Mouse (Mus musculus) MEL (cell line): ENCODE results near the gene Dync1h1. TPM values are rescaled to one million over a fixed set of nuclear protein-coding genes. Genes with fewer than 3 reads are reported as not detected.

Experiments used
- DNase-seq: peaks from one replicate; pipeline ENCODE4 v3.0.0; 2011; ENCODE audit warnings: low read depth, low spot score
- H3K27ac ChIP-seq: 2 replicates; pipeline ENCODE4 v1.5.1; 2012; ENCODE audit warnings: low read depth, mild to moderate bottlenecking, control low read depth, low read length, moderate library complexity; ENCODE audit not compliant: control insufficient read depth
- H3K27me3 ChIP-seq, 2 experiments: fragments of 150-350 bp in 1 of 2; sonication (generic) in 1 of 2; 2 replicates each; pipeline ENCODE4 v1.6.1; 2012; ENCODE audit warnings: low read length in 2 of 2, mild to moderate bottlenecking in 2 of 2, improper control_type of control experiment in 1 of 2, moderate library complexity in 1 of 2; ENCODE audit not compliant: insufficient read depth in 2 of 2, control insufficient read depth in 1 of 2
- H3K36me3 ChIP-seq, 2 experiments: 2 replicates each; pipeline ENCODE4 v1.6.1; 2012 to 2014; ENCODE audit warnings: low read length in 2 of 2, improper control_type of control experiment in 1 of 2, inconsistent platforms in 1 of 2, mild to moderate bottlenecking in 1 of 2; ENCODE audit not compliant: insufficient read depth in 2 of 2, control insufficient read depth in 1 of 2
- H3K4me1 ChIP-seq, 2 experiments: fragments of 150-350 bp in 1 of 2; sonication (generic) in 1 of 2; 2 replicates each; pipeline ENCODE4 v1.6.1; 2012; ENCODE audit warnings: low read length in 2 of 2, improper control_type of control experiment in 1 of 2, mild to moderate bottlenecking in 1 of 2; ENCODE audit not compliant: insufficient read depth in 2 of 2, control insufficient read depth in 1 of 2
- H3K4me3 ChIP-seq, 2 experiments: fragments of 150-350 bp in 1 of 2; sonication (generic) in 1 of 2; 2 replicates each; pipeline ENCODE4 v1.5.1; 2012; ENCODE audit warnings: low read depth in 2 of 2, low read length in 2 of 2, mild to moderate bottlenecking in 2 of 2, moderate library complexity in 2 of 2, control low read depth in 1 of 2, improper control_type of control experiment in 1 of 2; ENCODE audit not compliant: control insufficient read depth in 1 of 2, insufficient read depth in 1 of 2
- H3K79me2 ChIP-seq: 2 replicates; pipeline ENCODE4 v1.6.1; 2012; ENCODE audit warnings: mild to moderate bottlenecking, low read length, moderate library complexity; ENCODE audit not compliant: control insufficient read depth, poor library complexity, insufficient read depth
- H3K9ac ChIP-seq: 2 replicates; pipeline ENCODE4 v1.6.1; 2012; ENCODE audit warnings: low read depth, mild to moderate bottlenecking, control low read depth, low read length, moderate library complexity; ENCODE audit not compliant: control insufficient read depth, poor library complexity, severe bottlenecking
- H3K9me3 ChIP-seq: fragments of 150-350 bp; sonication (generic); replicated peaks from 2 replicates; pipeline ENCODE4 v1.6.1; 2012; ENCODE audit warnings: mild to moderate bottlenecking, low read length, improper control_type of control experiment, moderate library complexity; ENCODE audit not compliant: insufficient read depth
- BHLHE40 ChIP-seq: IDR thresholded peaks from 2 replicates; pipeline ENCODE4 v1.6.1; 2012; ENCODE audit warnings: low read depth, mild to moderate bottlenecking, inconsistent platforms, low read length, improper control_type of control experiment, borderline replicate concordance
- CHD1 ChIP-seq: IDR thresholded peaks from 2 replicates; pipeline ENCODE4 v1.6.1; 2012; ENCODE audit warnings: low read depth, mild to moderate bottlenecking, inconsistent platforms, low read length, improper control_type of control experiment
- CHD2 ChIP-seq: IDR thresholded peaks from 2 replicates; pipeline ENCODE4 v1.6.1; 2011; ENCODE audit warnings: low read length, improper control_type of control experiment
- CTCF ChIP-seq, 3 experiments: IDR thresholded peaks in 2 of 3; conservative IDR thresholded peaks in 1 of 3; 2 replicates each; pipeline ENCODE4 v1.5.1; 2011 to 2012; ENCODE audit warnings: low read length in 3 of 3, low read depth in 2 of 3, mild to moderate bottlenecking in 2 of 3, improper control_type of control experiment in 1 of 3, inconsistent platforms in 1 of 3, mixed read lengths in 1 of 3, moderate library complexity in 1 of 3; ENCODE audit not compliant: control insufficient read depth in 1 of 3, insufficient read depth in 1 of 3, poor library complexity in 1 of 3, severe bottlenecking in 1 of 3
- E2F4 ChIP-seq: IDR thresholded peaks from 2 replicates; pipeline ENCODE4 v1.6.1; 2011; ENCODE audit warnings: low read depth, low read length, improper control_type of control experiment, borderline replicate concordance
- ELF1 ChIP-seq: IDR thresholded peaks from 2 replicates; pipeline ENCODE4 v1.6.1; 2014; ENCODE audit warnings: low read depth, mild to moderate bottlenecking, inconsistent platforms, low read length, improper control_type of control experiment, moderate library complexity
- EP300 ChIP-seq, 2 experiments: IDR thresholded peaks; 2 replicates each; pipeline ENCODE4 v1.6.1; 2011; ENCODE audit warnings: improper control_type of control experiment in 2 of 2, low read length in 2 of 2, low read depth in 1 of 2, mild to moderate bottlenecking in 1 of 2
- ETS1 ChIP-seq: IDR thresholded peaks from 2 replicates; pipeline ENCODE4 v1.6.1; 2012; ENCODE audit warnings: low read depth, mild to moderate bottlenecking, inconsistent platforms, low read length, improper control_type of control experiment, moderate library complexity
- GABPA ChIP-seq: IDR thresholded peaks from 2 replicates; pipeline ENCODE4 v1.6.1; 2012; ENCODE audit warnings: low read depth, mild to moderate bottlenecking, inconsistent platforms, low read length, improper control_type of control experiment, moderate library complexity
- GATA1 ChIP-seq: IDR thresholded peaks from 2 replicates; pipeline ENCODE4 v1.6.1; 2011; ENCODE audit warnings: low read depth, low read length, improper control_type of control experiment
- HCFC1 ChIP-seq: IDR thresholded peaks from 2 replicates; pipeline ENCODE4 v1.6.1; 2012; ENCODE audit warnings: low read depth, mild to moderate bottlenecking, inconsistent platforms, low read length, improper control_type of control experiment, moderate library complexity
- JUND ChIP-seq: IDR thresholded peaks from 2 replicates; pipeline ENCODE4 v1.6.1; 2011; ENCODE audit warnings: low read depth, mild to moderate bottlenecking, improper control_type of control experiment, low read length
- KAT2A ChIP-seq: conservative IDR thresholded peaks from 2 replicates; pipeline ENCODE4 v1.6.1; 2012; ENCODE audit warnings: low read depth, low read length, improper control_type of control experiment, inconsistent platforms
- MAFK ChIP-seq: IDR thresholded peaks from 2 replicates; pipeline ENCODE4 v1.6.1; 2011; ENCODE audit warnings: low read depth, mild to moderate bottlenecking, low read length, improper control_type of control experiment, borderline replicate concordance
- MAX ChIP-seq: IDR thresholded peaks from 2 replicates; pipeline ENCODE4 v1.6.1; 2011; ENCODE audit warnings: low read length, improper control_type of control experiment
- MAZ ChIP-seq: IDR thresholded peaks from 2 replicates; pipeline ENCODE4 v1.6.1; 2012; ENCODE audit warnings: low read depth, mild to moderate bottlenecking, inconsistent platforms, low read length, improper control_type of control experiment
- MEF2A ChIP-seq: IDR thresholded peaks from 2 replicates; pipeline ENCODE4 v1.6.1; 2014; ENCODE audit warnings: low read depth, mild to moderate bottlenecking, inconsistent platforms, low read length, improper control_type of control experiment; ENCODE audit not compliant: poor library complexity, insufficient replicate concordance, severe bottlenecking; ENCODE audit errors: extremely low read depth
- MXI1 ChIP-seq: IDR thresholded peaks from 2 replicates; pipeline ENCODE4 v1.6.1; 2011; ENCODE audit warnings: mild to moderate bottlenecking, low read depth, low read length, improper control_type of control experiment
- MYB ChIP-seq: IDR thresholded peaks from 2 replicates; pipeline ENCODE4 v1.6.1; 2011; ENCODE audit warnings: mild to moderate bottlenecking, low read depth, low read length, improper control_type of control experiment
- MYC ChIP-seq: IDR thresholded peaks from 2 replicates; pipeline ENCODE4 v1.6.1; 2011; ENCODE audit warnings: low read depth, mild to moderate bottlenecking, low read length, improper control_type of control experiment, moderate library complexity
- NELFE ChIP-seq: IDR thresholded peaks from 2 replicates; pipeline ENCODE4 v1.6.1; 2011; ENCODE audit warnings: low read depth, low read length, improper control_type of control experiment
- NRF1 ChIP-seq: IDR thresholded peaks from 2 replicates; pipeline ENCODE4 v1.6.1; 2014; ENCODE audit warnings: low read depth, mild to moderate bottlenecking, inconsistent platforms, low read length, improper control_type of control experiment, moderate library complexity; ENCODE audit not compliant: poor library complexity, insufficient read depth, severe bottlenecking
- POLR2A ChIP-seq, 2 experiments: IDR thresholded peaks; 2 replicates each; pipeline ENCODE4 v1.6.1; 2011 to 2012; ENCODE audit warnings: low read length in 2 of 2, mild to moderate bottlenecking in 2 of 2, control low read depth in 1 of 2, improper control_type of control experiment in 1 of 2, low read depth in 1 of 2, moderate library complexity in 1 of 2; ENCODE audit not compliant: control insufficient read depth in 1 of 2, insufficient read depth in 1 of 2, poor library complexity in 1 of 2
- POLR2AphosphoS2 ChIP-seq: IDR thresholded peaks from 2 replicates; pipeline ENCODE4 v1.6.1; 2011; ENCODE audit warnings: low read length, improper control_type of control experiment
- POLR2AphosphoS5 ChIP-seq: IDR thresholded peaks from 2 replicates; pipeline ENCODE4 v1.6.1; 2012; ENCODE audit warnings: low read depth, borderline replicate concordance, mild to moderate bottlenecking, inconsistent platforms, low read length, moderate library complexity, mixed read lengths
- RAD21 ChIP-seq: IDR thresholded peaks from 2 replicates; pipeline ENCODE4 v1.6.1; 2011; ENCODE audit warnings: mild to moderate bottlenecking, low read depth, low read length, improper control_type of control experiment
- SIN3A ChIP-seq: IDR thresholded peaks from 2 replicates; pipeline ENCODE4 v1.6.1; 2012; ENCODE audit warnings: low read length, improper control_type of control experiment, inconsistent platforms
- SMC3 ChIP-seq: IDR thresholded peaks from 2 replicates; pipeline ENCODE4 v1.6.1; 2011; ENCODE audit warnings: low read depth, low read length, improper control_type of control experiment
- TAL1 ChIP-seq: IDR thresholded peaks from 2 replicates; pipeline ENCODE4 v1.6.1; 2012; ENCODE audit warnings: mild to moderate bottlenecking, inconsistent platforms, low read length, moderate library complexity, mixed read lengths
- TBP ChIP-seq: IDR thresholded peaks from 2 replicates; pipeline ENCODE4 v1.8.0; 2011; ENCODE audit warnings: low read depth, low read length, improper control_type of control experiment
- TCF12 ChIP-seq: IDR thresholded peaks from 2 replicates; pipeline ENCODE4 v1.6.1; 2014; ENCODE audit warnings: low read depth, mild to moderate bottlenecking, inconsistent platforms, low read length, improper control_type of control experiment, moderate library complexity
- UBTF ChIP-seq: IDR thresholded peaks from 2 replicates; pipeline ENCODE4 v1.6.1; 2012; ENCODE audit warnings: low read depth, mild to moderate bottlenecking, inconsistent platforms, low read length, improper control_type of control experiment, moderate library complexity, borderline replicate concordance; ENCODE audit not compliant: insufficient read depth
- USF1 ChIP-seq: IDR thresholded peaks from 2 replicates; pipeline ENCODE4 v1.6.1; 2014; ENCODE audit warnings: low read depth, mild to moderate bottlenecking, inconsistent platforms, low read length, improper control_type of control experiment, moderate library complexity
- USF2 ChIP-seq, 2 experiments: IDR thresholded peaks; 2 replicates each; pipeline ENCODE4 v1.6.1; 2011 to 2012; ENCODE audit warnings: improper control_type of control experiment in 2 of 2, low read length in 2 of 2, borderline replicate concordance in 1 of 2, inconsistent platforms in 1 of 2, low read depth in 1 of 2, mild to moderate bottlenecking in 1 of 2; ENCODE audit not compliant: insufficient read depth in 1 of 2
- ZKSCAN1 ChIP-seq: IDR thresholded peaks from 2 replicates; pipeline ENCODE4 v1.6.1; 2012; ENCODE audit warnings: low read depth, mild to moderate bottlenecking, inconsistent platforms, low read length, improper control_type of control experiment, moderate library complexity
- ZMIZ1 ChIP-seq: IDR thresholded peaks from 2 replicates; pipeline ENCODE4 v1.6.1; 2012; ENCODE audit warnings: low read depth, mild to moderate bottlenecking, inconsistent platforms, low read length, improper control_type of control experiment, moderate library complexity
- polyA plus RNA-seq, 2 experiments: library from polyadenylated mRNA; stranded (reverse) in 1 of 2; unstranded in 1 of 2; fragments of >175 nt in 1 of 2; fragments of >200 nt in 1 of 2; gene quantifications; 2 replicates each; pipeline versions ENCODE4 v1.2.1 to v1.2.4; 2012; ENCODE audit warnings: low replicate concordance in 2 of 2, low read depth in 1 of 2; ENCODE audit not compliant: insufficient read length in 2 of 2, insufficient read depth in 1 of 2, missing spikeins in 1 of 2
- total RNA-seq: library from RNA; depleted of rRNA; stranded (reverse); fragments of 300-350 nt; gene quantifications from 2 replicates; pipeline ENCODE4 v1.2.3, GENCODE M21; 2012

Dync1h1 gene
- total and polyA plus RNA-seq, 3 experiments = 98.2 to 230 (median 157) TPM

- Histone ChIP-seq H3K9ac (peak overlapping the region; percentile 100), H3K27me3 (no peaks in the 10 kb centered on the region), H3K9me3 (no peaks in the 10 kb centered on the region), H3K79me2 (peaks cover 34% of the 10 kb centered on the region), H3K27ac (peak overlapping the region; percentile 99), H3K4me3 (peak overlapping the region; percentile 59 to 82), H3K36me3 (peaks cover 11 to 50% of the 10 kb centered on the region in 2 experiments), H3K4me1 (peaks cover 10 to 41% of the 10 kb centered on the region in 2 experiments)
- peak; percentile 64 for DNase-seq
- TF ChIP-seq MYC (peak; percentile 60; the same call in 1 of the 2 replicates), E2F4 (no peak), CHD2 (no peak), MYB (no peak), KAT2A (peak; percentile 20; the same call in 1 of the 2 replicates), TCF12 (peak; percentile 36; the same call in 1 of the 2 replicates), SIN3A (0 out of 2 replicates have a peak, but pooled peaks have one; percentile 2), POLR2AphosphoS2 (peak; percentile 58; the same call in 1 of the 2 replicates), NELFE (no peak), JUND (no peak; the same call in 1 of the 2 replicates), MAFK (0 out of 2 replicates have a peak, but pooled peaks have one; percentile 26), ELF1 (0 out of 2 replicates have a peak, but pooled peaks have one; percentile 9), CHD1 (peak; percentile 95; the same call in 1 of the 2 replicates), MXI1 (peak; percentile 71; the same call in 1 of the 2 replicates), USF1 (peak; percentile 54; the same call in 1 of the 2 replicates), CTCF (IDR thresholded peaks at IDR 0.05 in 2 of 3, conservative IDR thresholded peaks at IDR 0.05 in 1 of 3; ENCODE audit: control insufficient read depth in 1 of 3, insufficient read depth in 1 of 3, low read depth in 2 of 3, low read length in 3 of 3, poor library complexity in 1 of 3, severe bottlenecking in 1 of 3) (no peak), MAX (peak; percentile 80), MAZ (peak; percentile 28; the same call in 1 of the 2 replicates), MEF2A (peak; percentile 24; the same call in 1 of the 2 replicates), HCFC1 (no peak; the same call in 1 of the 2 replicates), UBTF (no peak), TBP (no peak), BHLHE40 (no peak; the same call in 1 of the 2 replicates), USF2 (IDR thresholded peaks at IDR 0.05; ENCODE audit: borderline replicate concordance in 1 of 2, insufficient read depth in 1 of 2, low read depth in 1 of 2, low read length in 2 of 2) (no peak), GATA1 (no peak), TAL1 (peak; percentile 27), ETS1 (no peak; the same call in 1 of the 2 replicates), POLR2A (IDR thresholded peaks at IDR 0.05; ENCODE audit: control insufficient read depth in 1 of 2, insufficient read depth in 1 of 2, low read depth in 1 of 2, low read length in 2 of 2, poor library complexity in 1 of 2) (no peak), SMC3 (0 out of 2 replicates have a peak, but pooled peaks have one; percentile 3), ZKSCAN1 (0 out of 2 replicates have a peak, but pooled peaks have one; percentile 42), NRF1 (no peak), RAD21 (no peak), EP300 (IDR thresholded peaks at IDR 0.05; ENCODE audit: low read depth in 1 of 2, low read length in 2 of 2) (peak; percentile 9 to 33; a peak in 2 of 4 replicates), ZMIZ1 (no peak), GABPA (no peak), POLR2AphosphoS5 (no peak)
Measured at GRCm38 (mm10) chr12:110696975-110697400, 95.7 kb downstream of the Dync1h1 start.
